Mouse (Mus musculus): Measurements from ENCODE around the gene Dnajc13.

Gene Dnajc13

DNA sequence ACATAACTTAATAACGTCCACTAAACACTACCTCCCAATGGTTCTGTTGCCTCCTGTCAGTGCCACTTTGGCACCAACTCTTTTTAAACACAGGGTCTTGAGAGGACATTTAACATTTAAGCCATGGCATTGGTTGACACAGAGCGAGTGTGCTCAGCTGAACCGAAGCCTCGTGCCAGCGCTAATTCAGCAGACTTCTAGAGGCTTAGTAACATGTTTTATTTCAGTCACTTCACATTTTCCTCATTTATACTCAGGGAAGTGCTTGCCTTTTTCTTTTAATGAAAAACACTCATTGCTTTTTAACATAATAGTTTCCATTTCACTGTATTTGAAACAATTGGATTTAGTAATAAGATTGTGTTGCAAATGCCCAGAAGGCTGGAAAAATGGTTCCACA, 153.6 kb downstream of the Dnajc13 start:
- no peak for DNase-seq (ENCODE audit: low read depth)

DNA sequence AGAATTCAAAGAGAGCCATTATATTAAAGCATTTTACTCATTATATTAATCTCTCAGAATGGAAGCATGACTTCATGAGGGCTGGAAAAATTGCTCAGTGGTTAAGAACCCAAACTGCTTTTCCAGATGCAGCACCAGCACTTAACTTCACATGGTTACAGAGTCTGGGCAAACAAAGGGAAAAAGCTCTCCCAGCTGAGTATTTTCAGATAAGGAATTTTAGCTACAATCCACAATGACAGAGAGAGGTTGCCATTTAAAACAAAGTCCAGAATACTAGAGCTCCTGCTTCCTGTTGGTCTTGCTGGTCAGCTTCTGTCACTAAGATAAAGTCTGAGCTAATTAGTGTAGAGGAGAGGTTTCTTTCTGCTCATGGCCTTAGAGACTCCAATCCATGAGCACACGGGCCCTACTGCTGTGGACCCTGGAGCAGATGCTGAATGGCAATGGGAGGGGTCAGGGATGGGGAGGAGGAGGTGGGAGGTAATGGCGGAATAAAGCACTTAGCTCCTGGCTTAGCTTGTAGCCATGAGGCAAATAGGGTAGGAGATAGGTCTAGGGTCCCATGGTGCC, 154.1 kb downstream of the Dnajc13 start:
- no peak for DNase-seq (ENCODE audit: low read depth)

DNA sequence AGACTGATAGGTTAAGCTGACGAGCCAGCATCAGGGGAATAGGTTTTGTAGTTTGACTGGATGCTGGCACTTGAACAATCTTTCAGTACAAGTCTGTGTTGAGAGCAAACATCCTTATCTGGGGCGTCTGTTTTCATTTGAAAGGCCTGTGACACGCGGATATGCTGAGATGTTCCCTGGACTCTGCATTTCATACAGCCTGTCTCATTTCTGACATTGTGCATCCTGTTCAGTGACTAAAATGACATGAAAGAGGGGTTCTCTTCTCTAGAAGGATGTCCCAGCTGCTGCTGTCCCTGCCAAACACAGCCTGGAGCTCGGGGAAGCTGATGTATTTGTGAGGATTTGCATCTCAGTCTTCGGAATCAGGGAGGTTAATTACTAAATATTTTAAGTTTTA, 155.2 kb downstream of the Dnajc13 start:
- DNase-seq (ENCODE audit: low read depth), result no peak

GRCm38 (mm10) chr9:104106930-104107329, 155.8 kb downstream of the Dnajc13 start:
- no peak for DNase-seq (ENCODE audit: low read depth)

DNA sequence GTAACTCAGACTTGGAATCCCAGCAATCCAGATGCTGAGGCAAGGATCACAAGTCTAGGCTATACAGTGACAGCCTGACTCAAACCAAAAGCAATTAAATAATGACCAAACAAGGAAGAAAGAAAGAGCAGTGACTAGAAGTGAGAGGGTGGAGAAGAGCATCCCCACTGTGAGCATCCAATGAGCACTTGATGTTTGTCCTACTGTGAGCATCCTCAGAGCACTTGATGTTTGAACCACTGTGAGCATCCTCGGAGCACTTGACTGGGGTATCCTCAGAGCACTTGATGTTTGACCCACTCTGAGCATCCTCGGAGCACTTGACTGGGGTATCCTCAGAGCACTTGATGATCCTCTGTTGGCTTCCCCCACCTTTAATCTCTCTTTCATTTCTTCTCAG, 157.7 kb downstream of the Dnajc13 start:
- no peak for DNase-seq (ENCODE audit: low read depth)

- DNase-seq (ENCODE audit: low read depth), result no peak
Observed at GRCm38 (mm10) chr9:104102901-104103300, 159.8 kb downstream of the Dnajc13 start.

DNA sequence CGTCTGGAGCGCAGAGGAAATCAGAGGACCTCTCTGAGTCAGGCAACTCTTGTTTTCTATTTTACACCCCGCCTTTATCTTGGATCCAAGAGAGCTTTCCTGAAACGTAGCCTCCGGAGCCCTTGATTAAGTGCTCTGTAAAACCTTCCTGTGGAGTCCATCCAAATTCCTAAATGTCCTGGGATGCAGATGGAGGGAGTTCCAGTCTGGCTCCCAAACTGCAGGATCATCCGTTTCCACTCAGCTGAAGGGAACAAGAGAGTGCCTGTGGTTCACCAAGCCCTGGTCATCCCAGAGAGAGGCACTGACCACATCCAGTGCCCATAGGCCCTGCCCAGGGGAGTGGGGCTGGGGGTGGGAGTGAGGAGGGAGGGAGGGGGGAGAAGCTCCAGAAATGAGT, 160.4 kb downstream of the Dnajc13 start:
- DNase-seq (ENCODE audit: low read depth), result no peak

- DNase-seq (ENCODE audit: low read depth), result no peak
Observed at GRCm38 (mm10) chr9:104101458-104101857, 161.3 kb downstream of the Dnajc13 start.
